Mouse (Mus musculus) splenic B cell, adult 2 months (primary cell): ENCODE data around the gene Inppl1.

Experiments used
- DNase-seq: peaks from one replicate; pipeline ENCODE4 v3.0.0-alpha.2; 2011; ENCODE audit warnings: low read depth, low spot score
- H3K27me3 ChIP-seq: 2 replicates; pipeline ENCODE4 v1.6.1; 2012; ENCODE audit warnings: mild to moderate bottlenecking, low read length, moderate library complexity, mixed read lengths; ENCODE audit not compliant: control insufficient read depth, poor library complexity, insufficient read depth, severe bottlenecking
- H3K36me3 ChIP-seq: 2 replicates; pipeline ENCODE4 v1.6.1; 2012; ENCODE audit warnings: mild to moderate bottlenecking, low read length, moderate library complexity, mixed read lengths; ENCODE audit not compliant: control insufficient read depth, poor library complexity, insufficient read depth, severe bottlenecking

The Inppl1 gene

DNA sequence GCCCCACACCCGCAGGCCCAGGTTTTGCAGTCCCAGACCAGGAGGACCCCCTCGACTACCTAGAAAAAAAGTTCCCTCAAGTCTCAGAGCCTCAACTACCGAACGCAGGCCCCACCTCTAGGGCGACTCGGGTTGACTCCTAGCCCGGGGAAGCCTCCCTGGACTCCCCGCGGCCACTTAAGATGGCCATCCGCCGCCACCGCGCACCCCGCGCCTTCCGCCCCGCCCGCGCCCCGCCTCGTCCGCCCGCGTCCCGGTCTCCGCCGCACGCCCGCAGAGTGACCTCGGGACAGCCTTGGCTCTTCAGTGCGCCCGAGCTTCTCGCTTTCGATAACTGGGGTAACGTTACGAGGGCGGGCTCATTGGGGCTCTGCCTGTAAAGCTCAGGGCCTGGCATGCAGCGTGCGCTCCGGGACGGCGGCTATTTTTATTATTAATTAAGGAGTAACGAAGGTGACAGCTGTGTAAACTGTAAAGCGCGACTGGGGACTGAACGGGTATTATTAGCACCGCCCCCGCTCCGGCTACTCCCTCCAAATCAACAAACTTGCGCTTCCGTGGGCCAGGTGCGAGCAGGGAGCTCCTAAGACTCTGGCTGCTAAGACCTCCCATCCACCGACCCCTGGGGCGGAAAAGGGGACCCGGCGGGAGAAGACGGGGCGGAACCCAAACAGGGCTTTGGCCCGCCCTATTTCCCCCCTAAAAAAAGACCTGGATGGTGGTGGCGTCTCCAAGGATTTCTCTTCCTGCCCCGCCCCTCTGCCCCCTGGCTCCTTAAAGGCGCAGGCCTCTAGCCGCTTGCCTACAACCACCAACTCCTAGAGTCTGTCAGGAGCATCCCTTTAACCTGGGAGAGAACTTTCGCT lies at the start of gene Inppl1:
TSS of gene Inppl1 (minus strand) at position 624 of the 866 bp plus-strand sequence.
- Histone ChIP-seq H3K27me3 (no peaks in the 10 kb centered on the region), H3K36me3 (no peaks in the 10 kb centered on the region)
- DNase-seq = peak; percentile 28

DNA sequence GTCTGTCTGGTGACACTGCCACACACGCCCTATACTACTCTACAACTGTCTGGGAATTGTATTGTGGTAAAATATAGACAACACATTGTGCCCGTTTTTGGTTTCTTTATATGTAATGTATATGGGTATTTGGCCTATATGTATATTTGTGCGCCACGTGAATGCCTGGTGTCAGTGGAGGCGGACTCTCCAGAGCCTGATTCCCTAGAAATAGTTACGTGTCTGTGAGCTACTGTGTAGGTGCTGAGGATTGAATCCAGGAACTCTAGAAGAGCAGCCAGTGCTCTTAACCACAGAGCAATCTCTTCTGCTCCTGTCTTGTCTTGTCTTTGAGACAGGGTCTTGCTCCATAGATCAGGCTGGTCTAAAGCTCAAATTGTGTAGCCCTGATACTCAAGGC lies 48.2 kb upstream of the Inppl1 start:
- H3K36me3 ChIP-seq = no peaks in the 10 kb centered on the region
- DNase-seq = no peak
- H3K27me3 ChIP-seq = no peaks in the 10 kb centered on the region

DNA sequence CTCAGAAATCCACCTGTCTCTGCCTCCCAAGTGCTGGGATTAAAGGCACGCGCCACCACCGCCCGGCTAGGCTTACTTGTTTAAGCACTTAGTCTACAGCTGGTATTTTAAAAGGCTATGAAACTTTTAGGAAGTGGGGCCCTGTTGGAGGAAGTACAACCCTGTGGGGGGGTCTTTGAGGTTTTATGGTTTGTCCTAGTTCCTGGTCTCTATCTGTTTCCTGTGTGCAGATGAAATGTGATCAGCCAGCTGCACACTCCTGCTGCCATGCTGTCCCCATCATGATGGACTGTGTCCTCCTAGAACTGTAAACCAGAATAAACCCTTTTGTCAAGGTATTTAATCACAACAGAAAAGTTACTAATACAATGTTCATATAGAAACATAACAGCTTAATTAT lies 46.1 kb upstream of the Inppl1 start:
- H3K27me3 ChIP-seq = no peaks in the 10 kb centered on the region
- H3K36me3 ChIP-seq = no peaks in the 10 kb centered on the region
- no peak for DNase-seq

DNA sequence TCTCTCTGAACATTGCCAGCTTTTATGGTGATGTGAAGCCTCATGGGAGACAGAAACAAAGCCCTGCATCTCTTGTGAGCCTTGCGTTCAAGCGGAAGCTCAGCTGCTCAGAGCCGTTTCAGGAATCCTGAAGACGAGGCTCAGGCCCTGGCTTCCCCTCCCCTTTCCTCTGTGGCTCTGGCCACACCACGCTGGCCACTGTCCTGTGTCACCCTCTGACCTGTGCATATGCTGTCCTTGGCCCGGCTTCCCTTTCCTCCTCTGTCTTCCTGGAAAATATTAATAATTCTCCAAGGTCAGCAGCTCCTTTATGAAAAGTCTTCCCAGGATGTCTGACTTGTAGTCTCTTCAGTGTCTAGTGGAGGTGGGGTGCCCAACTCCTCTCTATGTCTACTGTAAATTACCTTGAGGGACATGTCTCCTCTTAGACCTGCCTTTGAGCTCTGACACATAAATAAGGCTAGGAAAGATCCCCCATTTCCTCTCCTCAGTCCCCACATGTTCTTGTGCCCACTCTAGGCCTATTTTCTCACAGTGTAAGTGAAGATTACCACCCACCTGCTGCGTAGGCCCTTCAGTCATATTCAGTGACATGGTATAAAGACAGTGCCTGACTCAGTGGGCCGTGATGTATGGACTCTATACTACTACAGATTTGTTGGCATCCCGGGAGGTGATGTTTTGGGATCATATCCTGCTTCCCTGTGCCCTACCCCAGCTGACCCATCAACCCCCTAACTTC lies 44.6 kb upstream of the Inppl1 start:
- Histone ChIP-seq H3K27me3 (no peaks in the 10 kb centered on the region), H3K36me3 (no peaks in the 10 kb centered on the region)
- no peak for DNase-seq

DNA sequence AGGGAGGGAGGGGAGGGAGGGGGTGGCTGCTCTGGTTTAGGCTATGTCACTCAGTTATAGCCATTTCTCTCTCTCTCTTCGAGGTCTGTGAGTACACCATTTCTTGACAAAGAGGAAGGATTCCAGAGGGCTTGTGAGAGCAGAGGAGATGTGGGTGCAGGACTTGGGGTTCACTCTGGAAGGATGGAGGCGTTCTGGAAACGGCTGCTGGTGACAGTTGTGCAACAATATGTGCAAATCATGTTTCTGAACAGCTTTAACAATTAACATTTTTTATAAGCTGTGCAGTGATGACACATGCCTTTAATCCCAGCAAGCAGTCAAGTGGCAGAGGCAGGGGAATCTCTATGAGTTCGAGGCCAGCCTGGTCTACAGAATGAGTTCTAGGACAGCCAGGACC lies 42.8 kb upstream of the Inppl1 start:
- Histone ChIP-seq H3K27me3 (no peaks in the 10 kb centered on the region), H3K36me3 (no peaks in the 10 kb centered on the region)
- DNase-seq = no peak

DNA sequence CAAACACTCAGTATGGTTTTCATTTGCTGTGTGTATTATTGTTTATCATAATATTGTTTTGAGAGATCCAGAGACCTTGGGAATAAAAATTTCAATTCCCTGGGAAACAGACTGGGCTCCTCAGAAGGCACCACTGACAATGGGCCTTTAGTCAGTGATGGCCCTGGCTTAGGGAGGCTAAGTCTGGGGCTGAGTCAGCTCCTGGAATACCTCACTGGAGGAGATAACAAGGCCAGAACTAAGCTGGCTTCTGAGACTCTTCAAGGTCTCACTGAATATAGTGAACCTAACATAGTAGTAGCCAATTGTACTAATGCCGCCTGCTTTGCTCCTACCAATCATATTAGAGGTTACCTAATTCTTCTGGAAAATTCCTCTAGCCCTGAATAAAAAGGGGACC lies 37.9 kb upstream of the Inppl1 start:
- no peaks in the 10 kb centered on the region for H3K27me3 ChIP-seq
- DNase-seq = no peak
- no peaks in the 10 kb centered on the region for H3K36me3 ChIP-seq

DNA sequence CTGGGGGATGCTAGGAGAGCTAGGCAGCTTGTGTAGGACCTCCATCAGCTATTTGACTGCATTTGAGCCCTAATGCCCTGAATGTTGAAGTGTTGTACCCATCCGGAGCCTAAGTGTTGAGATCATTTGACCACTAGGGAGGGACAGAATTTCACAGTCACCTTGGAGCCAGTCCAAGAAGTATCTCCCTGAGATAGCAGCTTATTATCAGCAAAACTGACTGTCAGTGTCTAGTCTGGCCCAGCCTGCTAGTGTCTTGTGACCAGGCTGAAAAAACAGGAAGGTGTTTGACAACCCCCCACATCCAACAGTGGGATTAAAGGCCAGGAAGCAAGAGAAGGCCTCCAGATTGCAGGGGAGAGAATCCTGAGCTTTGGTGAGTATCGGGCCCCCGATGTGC lies 33.3 kb upstream of the Inppl1 start:
- DNase-seq = no peak
- Histone ChIP-seq H3K36me3 (no peaks in the 10 kb centered on the region), H3K27me3 (no peaks in the 10 kb centered on the region)

DNA sequence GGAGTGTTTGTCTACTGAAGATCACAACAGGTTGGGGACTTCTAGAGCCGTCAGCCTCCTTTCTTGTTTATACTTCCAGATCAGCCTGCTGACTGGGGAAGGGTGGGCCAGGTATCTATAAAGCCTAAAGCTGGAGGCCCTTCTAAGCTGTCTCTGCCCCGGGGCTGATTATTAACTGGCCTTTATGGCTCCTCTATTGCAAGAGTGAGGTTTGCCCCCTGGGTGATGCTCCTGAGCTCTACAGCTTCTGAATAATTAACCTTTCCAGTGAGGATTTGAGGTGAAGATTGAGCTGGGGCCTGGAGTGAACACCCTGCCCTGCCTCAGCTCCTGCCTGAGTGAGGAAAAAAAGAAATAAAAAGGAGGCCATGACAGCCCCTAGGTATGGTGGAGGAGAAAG lies 32.6 kb upstream of the Inppl1 start, which contains the start of gene Folr1:
TSS of gene Folr1 (minus strand) at position 160 of the 400 bp plus-strand sequence.
- H3K36me3 ChIP-seq = no peaks in the 10 kb centered on the region
- no peaks in the 10 kb centered on the region; the same call in 1 of the 2 replicates for H3K27me3 ChIP-seq
- DNase-seq = no peak

DNA sequence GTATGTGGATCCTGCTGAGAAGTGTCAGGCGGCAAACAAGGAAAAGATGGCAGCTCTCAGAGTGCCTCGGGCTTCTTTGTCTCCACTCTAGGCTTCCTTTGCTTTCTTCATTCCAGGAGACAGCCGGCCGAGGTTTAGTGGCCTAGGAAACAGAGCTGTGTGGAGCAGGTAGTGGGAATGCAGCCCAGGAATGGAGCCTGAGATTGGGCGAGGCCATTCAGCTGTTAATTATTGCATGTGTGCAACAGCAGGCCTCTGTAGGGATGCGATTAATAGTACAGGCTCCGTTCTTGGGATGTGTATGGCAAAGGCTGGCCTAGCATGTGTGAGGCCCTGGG lies 31.1 kb upstream of the Inppl1 start:
- DNase-seq = no peak
- Histone ChIP-seq H3K36me3 (no peaks in the 10 kb centered on the region), H3K27me3 (no peaks in the 10 kb centered on the region; the same call in 1 of the 2 replicates)

DNA sequence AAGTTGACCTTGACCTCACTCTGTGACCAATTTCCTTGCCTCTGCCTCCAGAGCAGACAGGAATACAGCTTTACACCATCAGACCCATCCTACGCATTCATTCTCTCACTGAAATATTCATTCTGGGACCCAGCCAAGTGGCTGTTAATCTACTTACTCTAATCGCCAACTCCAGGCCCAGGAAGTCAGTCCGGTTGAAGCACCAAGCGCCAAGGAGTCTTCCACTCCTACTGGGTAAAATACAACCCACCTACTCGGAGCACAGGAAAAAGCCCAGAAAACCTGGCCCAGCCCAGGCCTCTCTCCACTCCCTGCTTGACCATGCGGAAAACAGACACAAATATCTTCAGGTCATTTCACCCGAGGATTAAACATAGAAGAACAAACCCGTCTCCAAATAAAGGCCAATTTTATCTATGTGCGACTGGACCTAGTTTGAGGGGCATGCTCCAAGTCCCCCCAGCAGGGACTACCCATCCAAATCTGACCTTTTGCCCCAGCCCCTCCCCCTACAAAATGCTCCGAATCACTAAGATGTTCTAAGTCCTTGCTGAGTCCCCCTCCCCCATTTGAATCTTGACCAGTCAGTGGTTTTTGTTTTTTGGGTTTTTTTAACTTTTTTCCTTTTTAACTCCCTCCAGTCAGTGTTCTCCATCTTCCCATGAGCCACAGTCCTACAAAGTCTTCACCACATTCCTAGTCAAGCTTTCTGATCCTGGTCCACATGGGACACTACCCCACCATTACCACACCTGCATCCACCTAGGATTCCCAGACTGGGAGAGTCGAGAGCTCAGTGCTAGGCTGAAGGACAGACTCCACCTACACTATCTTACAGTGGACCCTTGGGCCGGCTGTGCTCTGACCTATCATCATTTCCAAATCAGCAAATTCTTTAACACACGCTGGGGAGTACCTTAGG lies 30.5 kb upstream of the Inppl1 start:
- DNase-seq = no peak
- Histone ChIP-seq H3K27me3 (no peaks in the 10 kb centered on the region; the same call in 1 of the 2 replicates), H3K36me3 (no peaks in the 10 kb centered on the region)

DNA sequence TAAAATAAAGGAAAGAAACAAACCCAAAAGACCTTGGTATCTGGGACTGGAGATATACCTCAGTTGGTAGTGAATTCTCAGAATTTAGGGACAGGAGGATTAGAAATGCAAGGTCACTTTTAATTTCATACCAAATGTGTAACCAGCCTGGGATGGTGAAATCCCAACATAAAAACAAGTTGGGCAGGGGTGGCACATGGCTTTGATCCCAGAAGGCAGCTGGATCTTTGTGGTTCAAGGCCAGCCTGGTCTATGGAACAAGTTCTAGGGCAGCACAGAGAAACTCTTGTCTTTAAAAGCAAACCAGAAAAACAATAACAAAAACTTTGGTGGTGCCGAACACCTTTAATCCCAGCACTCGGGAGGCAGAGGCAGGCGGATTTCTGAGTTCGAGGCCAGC lies 29.5 kb upstream of the Inppl1 start:
- H3K36me3 ChIP-seq = no peaks in the 10 kb centered on the region
- no peak for DNase-seq
- H3K27me3 ChIP-seq = no peaks in the 10 kb centered on the region; the same call in 1 of the 2 replicates

DNA sequence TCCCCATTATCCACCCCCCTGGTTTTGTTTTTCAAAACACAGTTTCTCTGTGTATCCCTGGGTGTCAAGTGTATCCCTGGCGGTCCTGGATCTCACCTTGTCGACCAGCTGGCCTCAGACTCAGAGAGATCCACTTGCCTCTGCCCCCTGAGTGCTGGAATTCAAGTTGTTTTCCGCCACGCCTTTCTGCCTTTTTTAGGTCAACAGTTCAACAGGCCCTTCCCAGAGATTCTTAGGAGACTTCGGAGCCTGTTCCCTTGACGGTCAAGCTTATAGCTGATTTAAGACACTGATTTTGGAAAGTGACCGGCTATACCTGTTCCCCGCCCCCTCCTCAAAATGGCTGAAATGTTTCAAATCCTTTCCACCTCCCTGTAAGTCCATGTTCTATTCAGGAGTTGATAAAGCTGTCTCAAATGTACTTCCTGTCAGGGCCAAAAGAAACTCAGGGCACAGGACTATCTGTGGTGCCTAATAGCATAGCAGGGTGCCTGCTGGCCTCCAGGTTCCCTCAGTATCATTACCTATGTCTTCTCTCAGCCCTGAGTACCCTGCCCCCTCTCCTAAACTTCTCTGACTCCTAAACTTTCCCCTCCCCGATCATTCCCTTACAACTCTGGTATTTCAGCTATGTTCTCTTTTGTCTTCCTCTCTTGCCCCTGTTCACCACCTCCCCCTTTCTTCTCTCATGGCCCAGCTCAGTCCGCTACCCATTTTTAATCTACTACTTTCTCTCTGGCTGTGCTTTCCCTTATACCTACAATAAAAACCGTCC lies 28.6 kb upstream of the Inppl1 start:
- no peaks in the 10 kb centered on the region for H3K36me3 ChIP-seq
- no peak for DNase-seq
- no peaks in the 10 kb centered on the region; the same call in 1 of the 2 replicates for H3K27me3 ChIP-seq

DNA sequence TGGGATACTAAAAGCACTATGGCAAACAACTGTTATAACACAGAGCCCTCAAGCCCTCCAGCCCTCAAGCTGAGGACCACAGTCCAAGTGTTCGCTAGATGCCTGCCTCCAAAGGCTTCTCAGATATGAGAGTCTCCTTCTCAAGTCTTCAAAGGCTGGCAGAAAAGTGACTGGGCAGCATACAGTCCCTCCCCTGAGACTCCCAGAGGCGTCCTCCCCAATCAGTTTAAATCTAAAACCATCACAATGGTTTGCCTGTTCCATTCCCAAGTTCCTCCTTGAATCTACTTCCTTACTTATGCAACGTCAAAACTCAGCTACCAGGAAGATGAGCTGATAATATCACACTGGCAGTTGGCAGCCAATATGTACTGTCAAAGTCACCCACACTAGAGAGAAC lies 25.4 kb upstream of the Inppl1 start, which contains the start of gene Anapc15:
TSS of gene Anapc15 (plus strand) at position 301 of the 400 bp plus-strand sequence.
- no peaks in the 10 kb centered on the region; the same call in 1 of the 2 replicates for H3K27me3 ChIP-seq
- H3K36me3 ChIP-seq = no peaks in the 10 kb centered on the region
- no peak for DNase-seq

DNA sequence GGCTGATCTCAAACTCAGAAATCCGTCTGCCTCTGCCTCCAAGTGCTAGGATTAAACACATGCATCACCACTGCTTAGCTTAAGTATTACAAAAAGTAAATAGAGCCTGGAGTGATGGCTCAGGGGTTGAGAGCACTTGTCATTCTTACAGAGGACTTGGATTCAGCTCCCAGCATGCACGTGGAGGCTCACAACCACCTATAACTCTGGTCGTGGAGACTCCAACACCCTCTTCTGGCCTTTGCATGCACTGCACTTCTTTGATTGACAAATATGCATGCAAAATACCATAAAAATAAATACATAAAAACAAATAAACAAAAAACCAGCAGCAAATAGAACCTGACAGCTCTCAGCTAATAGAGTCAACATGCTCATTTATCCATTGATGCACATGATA lies 24.3 kb upstream of the Inppl1 start:
- no peak for DNase-seq
- no peaks in the 10 kb centered on the region for H3K36me3 ChIP-seq

More for the DNA sequence above, 24.3 kb upstream of the Inppl1 start:
- no peaks in the 10 kb centered on the region; the same call in 1 of the 2 replicates for H3K27me3 ChIP-seq
